Mouse (Mus musculus) brain, embryonic 14.5 days (tissue): ENCODE data around the gene Miox.

Experiments
- CTCF ChIP-seq: fragments of 200-500 bp; IDR thresholded peaks from 2 replicates; pipeline ENCODE4 v1.5.1; 2012; ENCODE audit warnings: inconsistent platforms, mild to moderate bottlenecking, moderate library complexity, borderline replicate concordance; ENCODE audit not compliant: insufficient read depth, insufficient read length; ENCODE audit errors: extremely low read depth
- POLR2A ChIP-seq: fragments of 200-500 bp; IDR thresholded peaks from 2 replicates; pipeline ENCODE4 v1.6.1; 2012; ENCODE audit warnings: mild to moderate bottlenecking, inconsistent platforms, borderline replicate concordance; ENCODE audit not compliant: poor library complexity, insufficient read depth, insufficient read length, severe bottlenecking; ENCODE audit errors: extremely low read depth

DNA sequence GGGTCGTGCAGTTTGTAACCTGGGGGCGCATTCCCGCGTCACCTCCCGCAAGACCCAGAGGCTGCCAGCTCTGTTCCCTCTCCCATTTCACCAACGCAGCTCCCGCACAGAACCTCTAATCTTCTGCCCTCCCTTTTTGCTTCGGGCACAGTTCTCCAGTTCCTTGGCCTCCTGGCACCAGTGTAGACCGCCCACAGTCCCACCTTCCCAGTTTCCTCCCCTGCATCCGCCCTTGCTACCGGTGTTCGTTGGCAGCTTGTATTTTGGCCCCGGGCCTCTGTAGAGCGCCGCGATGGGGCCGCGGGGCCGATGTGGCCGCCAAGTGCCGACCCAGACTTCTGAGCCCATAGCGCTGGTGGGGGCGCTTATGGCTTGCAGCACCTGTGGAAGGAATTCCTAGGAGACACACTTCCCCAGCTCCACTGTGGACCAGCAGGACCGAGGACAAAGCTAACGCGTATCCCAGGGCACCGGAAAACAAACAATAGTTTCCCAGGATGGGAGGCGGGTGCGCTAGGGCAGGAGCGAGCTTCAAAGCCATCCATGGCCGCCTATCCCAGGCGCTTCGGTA, 44.7 kb downstream of the Miox start, which contains the start of gene Odf3b:
- TF ChIP-seq CTCF (no peak), POLR2A (no peak)
